Mouse (Mus musculus) neutrophil, adult 5-6 weeks (primary cell): Measurements from ENCODE around the gene Keap1. TPM values are rescaled to one million over a fixed set of nuclear protein-coding genes. Genes with fewer than 3 reads are reported as not detected.
A peak's percentile ranks its signal among the peaks of the same experiment; 100 is the strongest.
"Not testable (repeated sequence)": the region's sequence is repeated elsewhere in the genome, so short reads cannot be mapped to it uniquely, and the experiment has no call there.

ENCODE experiments used
- ATAC-seq: fragments of 151-379, 151-347 bp; 2 replicates; pipeline ENCODE4 v1.8.0; 2017; ENCODE audit warnings: mild to moderate bottlenecking, moderate TSS enrichment; ENCODE audit not compliant: insufficient number of reproducible peaks, poor library complexity, low FRiP score, severe bottlenecking; ENCODE audit errors: extremely low read depth
- total RNA-seq: library from RNA; stranded (forward); fragments of 200-1000 nt; gene quantifications from 2 replicates; pipeline ENCODE4 v1.2.3, GENCODE M21; 2017

Keap1 gene
- total RNA-seq, 1 experiment from 2014 or later = 25.0 TPM

DNA sequence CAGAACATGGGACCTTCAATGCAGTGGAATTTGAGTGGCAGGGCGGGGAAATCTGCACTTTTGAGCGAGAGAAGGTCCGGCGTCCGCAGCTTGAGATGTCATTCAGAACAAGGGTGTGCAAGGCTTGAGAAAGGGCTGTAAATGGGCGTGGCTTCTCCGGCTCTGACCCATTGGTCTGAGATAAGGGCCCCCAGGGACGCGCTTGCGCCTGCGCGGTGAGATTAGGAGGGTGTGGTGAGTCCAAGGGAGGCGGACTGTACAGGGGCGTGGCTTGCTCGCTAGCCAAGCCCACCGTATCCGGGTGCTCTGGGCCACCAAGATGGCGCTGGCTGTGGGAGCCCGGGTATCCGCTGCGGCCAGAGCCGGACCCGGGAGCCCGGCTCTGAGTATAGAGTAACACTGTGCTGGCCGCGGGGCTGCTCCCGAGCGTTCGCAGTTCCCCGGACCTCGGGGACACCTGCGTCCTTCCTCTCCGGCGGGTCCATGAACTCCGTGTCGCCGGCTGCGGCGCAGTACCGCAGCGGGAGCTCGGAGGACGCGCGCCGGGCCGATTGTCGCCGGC, 25.9 kb upstream of the Keap1 start, which contains the start of gene Atg4d:
Gene Atg4d (plus strand): TSS at position 294 of the 562 bp plus-strand sequence.
- peak; percentile 96 for ATAC-seq

DNA sequence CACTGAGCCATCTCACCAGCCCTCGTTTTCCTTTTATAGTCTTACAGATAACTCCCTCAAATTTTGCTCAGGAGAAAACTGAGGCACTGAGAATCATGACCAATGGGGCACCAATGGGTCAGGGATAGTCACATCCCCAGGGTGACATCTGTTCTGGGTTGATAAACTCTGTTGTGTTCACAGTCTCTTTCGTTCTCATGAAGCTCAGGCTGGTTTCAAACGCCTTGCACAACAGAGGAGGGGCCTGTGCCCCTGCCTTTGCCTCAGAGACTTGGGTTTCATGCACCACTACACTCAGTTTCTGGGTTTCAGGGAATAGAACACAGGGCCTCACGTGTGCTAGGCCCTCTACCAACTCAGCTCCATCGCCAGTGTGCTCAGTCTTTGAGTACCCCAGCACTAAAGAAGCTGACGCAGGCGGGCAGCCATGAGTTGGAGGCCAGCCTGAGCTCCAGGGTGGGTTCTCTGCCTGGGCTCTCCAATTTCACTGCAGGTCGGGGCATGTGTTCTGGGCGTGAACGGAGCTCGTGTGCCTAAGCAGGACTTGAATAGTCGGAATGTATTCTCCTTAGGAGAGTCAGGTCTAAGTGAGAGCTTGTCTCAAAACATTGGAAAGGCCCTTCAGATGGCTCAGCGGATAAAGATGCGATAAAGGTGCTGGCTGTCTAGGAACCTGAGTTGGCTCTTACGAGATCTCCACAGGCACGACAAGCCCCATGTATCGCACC, 25.3 kb upstream of the Keap1 start:
- no peak for ATAC-seq

DNA sequence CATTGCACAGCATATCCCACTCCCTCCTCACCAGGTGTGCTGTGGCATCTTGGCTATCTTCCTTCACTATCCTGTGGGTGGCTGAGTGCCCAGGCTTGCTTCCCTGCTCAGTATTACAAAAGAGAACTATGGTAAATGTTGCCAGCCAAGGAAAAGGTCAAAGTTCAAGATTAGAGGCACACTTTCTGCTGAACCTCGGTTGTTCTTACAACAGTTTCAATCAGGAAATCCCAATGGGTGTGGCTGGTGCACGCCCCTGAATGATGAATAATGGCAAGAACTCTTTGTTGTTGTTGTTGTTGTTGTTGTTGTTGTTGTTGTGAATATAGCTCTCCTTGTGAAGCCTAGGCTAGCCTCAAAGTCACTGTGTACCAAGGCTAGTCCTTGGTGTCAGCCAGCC, 22.7 kb upstream of the Keap1 start:
- ATAC-seq = no peak

DNA sequence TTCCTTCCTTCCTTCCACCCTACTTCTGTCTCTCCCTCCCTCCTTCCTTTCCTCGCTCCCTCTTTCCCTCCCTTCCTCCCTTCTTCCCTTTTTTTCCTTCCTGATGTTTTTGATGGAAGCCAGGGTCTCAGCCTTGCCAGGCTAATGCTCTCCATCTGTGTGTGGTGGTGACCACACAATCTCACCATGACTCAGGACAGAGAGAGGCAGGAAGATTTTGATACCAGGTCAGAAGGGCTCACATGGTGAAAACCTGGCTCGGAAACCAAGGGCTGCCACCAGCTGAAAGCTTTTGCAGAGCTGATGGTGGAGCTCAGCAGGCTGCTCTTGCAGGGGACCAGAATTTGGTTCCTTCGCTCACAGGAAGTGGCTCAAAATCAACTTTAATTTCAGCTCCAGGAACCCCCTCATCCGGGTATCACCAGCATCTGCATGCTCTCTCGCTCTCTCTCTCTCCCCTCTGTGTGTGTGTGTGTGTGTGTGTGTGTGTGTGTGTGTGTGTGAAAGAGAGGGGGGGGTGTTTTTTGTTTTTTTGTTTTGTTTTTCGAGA, 21.4 kb upstream of the Keap1 start:
- ATAC-seq = no peak

DNA sequence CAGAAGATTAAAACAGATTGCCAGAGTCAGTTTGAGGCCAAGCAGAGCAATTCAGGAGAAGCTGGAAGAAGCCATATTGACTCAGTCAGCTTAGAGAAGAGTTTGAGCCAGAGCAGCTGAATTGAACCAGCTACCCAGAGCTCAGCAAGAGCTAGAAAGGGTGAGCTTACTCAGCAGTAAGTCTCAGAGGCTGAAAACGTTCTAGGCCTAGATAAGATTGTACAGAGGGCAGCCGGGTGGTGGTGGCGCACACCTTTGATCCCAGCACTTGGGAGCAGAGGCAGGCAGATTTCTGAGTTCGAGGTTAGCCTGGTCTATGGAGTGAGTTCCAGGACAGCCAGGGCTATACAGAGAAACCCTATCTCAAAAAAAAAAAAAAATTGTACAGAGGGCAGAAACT, 17.2 kb upstream of the Keap1 start:
- ATAC-seq = not testable (repeated sequence)

DNA sequence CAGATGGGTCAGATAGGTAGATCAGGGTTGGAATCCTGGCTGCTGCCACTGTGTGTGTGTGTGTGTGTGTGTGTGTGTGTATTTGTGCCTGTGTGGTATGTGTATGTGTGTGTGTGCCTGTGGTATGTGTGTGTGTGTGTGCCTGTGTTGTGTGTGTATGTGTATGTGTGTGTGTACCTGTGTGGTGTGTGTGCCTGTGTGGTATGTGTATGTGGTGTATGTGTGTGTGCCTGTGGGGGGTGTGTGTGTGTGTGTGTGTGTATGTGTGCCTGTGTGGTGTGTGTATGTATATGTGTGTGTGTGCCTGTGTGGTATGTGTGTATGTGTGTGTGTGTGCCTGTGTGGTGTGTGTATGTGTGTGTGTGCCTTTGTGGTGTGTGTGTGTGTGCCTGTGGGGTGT, 15.5 kb upstream of the Keap1 start:
- ATAC-seq = no peak

DNA sequence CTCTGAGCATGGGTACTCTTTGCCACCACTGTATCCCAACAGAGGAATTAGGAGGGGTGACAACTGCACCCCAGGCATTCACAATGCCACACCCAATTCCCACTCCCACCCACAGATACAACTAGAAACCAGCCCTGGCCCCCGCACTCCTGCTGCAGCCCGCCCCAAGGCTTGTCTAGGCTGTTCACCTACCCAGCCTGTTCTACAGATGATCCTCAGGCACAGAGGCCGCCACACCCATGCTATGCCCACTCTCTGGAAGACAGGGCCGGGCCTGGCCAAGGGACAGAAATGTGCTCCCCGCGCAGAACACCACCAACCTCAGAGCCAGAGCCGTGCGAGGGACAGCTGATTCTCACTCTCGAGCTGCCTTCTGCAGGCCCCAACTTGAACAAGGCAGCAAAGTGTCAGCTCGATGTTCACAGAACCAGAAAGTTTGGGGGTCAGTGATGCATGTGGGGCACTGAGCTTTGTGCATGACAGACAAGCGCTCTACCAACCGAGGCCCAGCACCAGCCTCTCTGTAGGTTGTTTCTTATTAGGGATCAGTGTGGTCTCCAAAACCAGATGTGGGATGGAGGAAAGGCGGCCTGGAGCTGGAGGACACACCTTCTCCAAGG, 12.1 kb upstream of the Keap1 start:
- no peak for ATAC-seq

DNA sequence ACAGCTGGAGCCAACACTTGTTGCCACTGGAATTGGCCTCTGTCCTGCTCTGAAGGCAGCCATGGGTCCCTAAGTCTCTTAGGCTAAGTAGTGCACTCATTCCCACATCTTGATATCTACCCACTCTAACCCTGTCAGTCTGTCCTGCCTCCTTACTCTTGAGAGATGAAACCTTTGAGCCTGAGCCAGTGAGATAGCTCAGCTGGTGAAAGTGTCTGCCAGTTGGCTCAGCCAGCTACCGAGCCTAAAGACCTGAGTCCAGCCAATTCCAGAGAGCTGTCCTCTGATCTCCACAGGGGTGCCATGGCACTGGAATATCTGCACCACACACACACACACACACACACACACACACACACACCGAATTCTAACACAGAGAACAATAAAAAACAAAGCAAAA, 11.3 kb upstream of the Keap1 start:
- no peak for ATAC-seq

DNA sequence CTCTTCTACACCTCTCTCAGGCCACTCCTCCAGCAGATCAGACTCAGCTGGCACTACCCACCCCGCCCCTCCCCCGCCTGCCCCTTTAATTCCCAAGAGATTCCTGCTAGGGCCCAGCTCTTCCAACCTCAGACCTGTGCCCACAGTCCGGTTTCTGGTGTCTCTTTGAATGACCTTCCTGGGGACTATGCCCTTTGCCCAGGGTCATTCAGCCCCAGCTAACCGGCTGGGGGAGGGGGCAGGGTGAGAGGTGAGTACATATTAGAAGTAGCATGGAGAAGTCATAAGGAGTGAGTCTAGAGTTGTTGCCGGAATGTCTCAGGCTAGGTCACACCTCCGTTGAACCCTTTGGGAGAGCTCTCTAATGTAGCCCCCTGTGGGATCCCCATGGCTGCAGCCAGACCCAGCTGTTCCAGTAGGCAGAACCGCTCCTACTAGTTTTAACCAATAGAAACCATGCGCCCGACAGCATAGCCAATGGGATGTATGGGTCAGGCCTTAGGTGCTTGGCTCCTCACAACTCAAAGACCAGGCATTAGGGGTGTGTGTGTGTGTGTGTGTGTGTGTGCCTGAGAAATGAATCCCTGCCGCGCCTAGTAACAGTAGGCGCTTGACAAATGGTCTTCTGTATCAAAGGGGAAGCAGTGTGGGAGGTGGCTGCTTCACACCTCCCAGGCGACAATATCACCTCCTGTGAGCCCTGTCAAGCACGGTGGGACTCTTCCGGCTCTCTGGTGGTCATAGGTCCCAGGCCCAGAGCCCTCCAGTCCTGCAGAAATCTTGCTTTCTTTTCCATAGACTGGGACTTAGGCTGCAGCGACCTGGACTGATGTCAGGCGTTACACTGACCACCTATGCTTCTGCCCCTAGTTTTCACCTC, 10.7 kb upstream of the Keap1 start:
- ATAC-seq = no peak

DNA sequence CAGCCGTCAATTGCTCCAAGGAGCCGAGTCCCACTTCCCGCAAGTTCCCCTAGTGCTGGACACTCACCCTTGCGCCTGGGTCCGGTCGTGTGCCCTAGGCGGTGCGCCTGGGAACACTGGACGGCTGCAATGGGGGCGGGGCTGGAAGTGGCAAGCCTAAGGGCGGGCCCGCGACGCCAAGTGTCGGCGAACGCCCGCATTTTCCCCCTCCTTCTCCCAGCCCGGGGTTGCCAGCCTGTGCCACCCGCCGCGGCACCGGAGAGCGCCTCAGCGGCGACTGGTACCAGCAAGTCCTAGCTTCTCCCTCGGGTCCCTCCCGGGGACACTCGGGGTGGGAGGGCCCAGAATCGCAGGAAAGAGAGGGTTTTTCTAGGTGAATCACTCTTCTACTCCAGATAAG, 9.2 kb upstream of the Keap1 start, which contains the start of gene S1pr5:
Gene S1pr5 (minus strand): TSS at position 118 of the 400 bp plus-strand sequence.
- ATAC-seq = no peak

DNA sequence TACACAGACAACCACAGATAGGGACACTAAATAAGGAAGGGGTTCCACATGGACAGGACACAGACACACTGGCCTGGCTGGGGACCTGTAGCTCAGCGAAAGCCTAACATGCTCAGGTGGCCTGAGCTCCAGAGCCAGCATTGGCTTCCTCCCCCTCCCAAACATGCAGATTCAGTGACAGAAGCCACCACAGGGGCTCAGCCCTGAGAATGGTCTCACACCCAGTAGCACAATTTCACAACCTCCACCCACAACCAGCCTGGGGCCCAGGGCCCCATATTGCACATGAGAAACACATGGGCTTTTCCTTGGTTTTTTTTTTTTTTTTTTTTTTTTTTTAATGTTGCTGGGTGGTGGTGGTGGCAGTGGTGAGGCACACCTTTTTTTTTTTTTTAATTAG, 7.2 kb upstream of the Keap1 start:
- ATAC-seq = no peak

DNA sequence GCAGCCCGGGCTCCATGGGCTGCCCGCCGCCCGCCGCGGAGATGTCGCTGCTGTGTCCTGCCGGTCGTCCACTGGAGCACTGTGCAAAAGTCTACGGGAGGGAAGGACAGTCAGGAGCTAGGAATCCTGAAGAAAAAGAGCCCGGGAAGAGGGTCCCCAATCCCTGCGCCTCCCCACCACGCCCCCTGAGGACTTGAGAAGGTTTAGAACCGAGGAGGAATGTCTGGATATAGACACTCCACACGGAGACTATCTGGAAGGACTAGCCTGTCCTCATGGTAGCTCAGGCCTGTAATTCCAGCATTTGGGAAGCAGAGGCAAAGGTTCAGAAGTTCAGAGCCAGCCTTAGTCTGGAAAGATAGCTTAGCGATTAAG, 5.9 kb upstream of the Keap1 start:
- no peak for ATAC-seq

DNA sequence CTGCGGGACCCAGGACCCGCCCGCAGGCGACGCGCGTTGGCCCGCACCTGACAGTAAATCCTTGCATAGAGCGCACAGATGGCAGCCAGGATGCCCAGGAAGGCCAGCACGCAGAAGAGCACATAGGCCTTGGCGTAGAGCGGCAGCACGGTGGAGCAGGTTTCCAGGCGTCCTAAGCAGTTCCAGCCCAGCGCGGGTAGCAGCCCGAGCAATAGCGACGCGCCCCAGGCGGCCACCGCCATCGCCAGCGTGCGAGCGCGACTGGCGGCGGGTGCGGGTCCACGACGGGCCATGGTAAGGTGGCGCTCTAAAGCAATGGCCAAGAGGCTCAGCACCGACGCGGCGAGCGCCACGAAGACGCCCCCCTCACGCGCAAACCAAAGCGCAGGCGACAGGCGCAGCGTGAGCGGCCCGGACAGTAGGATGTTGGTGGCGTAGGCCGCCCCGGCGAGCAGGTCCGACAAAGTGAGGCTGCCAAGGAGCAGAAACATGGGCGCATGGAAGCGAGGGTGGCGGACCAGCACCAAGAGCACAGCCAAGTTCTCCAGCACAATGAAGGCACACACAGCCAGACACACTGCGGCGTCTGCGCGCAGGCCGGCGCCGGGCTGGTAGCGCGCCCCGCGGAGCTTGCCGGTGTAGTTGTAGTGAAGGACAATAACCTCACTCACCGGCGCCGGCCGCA, 5.4 kb upstream of the Keap1 start:
- no peak for ATAC-seq

DNA sequence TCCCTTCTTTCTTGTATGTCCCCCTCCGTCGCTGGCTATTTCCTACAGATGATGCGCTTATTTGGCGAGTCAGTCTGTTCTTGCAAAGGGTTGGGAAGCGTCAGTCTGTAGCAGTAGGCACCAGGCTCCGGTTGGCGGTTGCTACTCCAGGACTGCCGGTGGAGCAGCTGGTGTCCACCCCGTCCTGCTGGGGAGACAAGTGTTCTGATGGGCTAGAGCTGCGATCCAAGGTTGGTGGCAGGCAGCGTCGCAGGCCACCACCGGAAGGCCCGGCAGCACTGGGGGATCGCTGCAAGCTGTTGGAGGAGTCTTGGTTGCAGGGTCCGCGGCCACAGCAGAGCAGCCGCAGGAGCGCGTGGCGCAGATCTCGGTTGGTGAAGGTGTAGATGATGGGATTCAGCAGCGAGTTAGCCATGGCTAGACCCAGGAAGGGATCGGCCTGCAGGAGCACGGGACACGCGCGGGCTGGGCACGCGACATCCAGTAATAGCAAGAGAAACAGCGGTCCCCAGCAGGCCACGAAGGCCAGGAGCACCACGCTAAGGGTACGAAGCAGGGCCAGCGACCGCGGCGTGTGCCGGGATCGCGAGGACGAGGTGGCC, 4.8 kb upstream of the Keap1 start:
- no peak for ATAC-seq

DNA sequence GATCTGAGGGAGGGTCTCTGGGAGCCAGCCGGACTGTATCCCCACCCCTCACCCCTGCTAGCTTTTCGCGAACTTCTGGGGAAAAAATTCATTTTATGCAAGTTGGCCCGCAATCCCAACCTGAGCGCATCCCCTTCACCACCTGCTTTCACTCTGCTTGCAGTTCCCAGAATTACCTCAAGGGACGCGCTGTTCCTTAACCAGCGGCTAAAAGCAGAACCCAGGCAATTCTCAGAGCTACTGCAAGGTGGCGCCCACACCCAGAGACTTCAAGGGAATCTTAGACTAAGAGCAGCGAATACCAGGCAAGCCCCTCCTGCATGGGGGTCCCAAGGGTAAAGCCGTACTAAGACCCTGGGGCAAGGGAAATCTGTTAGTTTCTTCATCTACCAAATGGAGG, 2.2 kb upstream of the Keap1 start:
- ATAC-seq = peak; percentile 78

DNA sequence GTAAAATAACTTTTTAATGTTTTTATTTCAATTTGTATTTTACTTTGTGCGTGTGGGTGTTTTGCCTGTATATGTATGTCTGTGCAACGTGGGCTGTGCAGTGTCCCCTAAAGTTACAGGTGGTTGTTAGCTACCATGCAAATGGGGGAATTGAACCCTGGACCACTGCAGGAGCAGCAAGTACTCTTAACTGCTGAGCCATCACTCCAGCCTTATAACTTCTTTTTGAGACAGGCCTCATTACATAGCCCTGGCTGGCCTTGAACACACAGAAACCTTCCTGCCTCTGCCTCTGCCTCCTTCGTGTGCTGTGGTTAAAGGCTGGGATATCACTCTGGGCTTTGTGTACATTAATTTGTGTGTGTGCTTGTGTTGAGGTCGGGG, 296 bp upstream of the Keap1 start:
- ATAC-seq = no peak

DNA sequence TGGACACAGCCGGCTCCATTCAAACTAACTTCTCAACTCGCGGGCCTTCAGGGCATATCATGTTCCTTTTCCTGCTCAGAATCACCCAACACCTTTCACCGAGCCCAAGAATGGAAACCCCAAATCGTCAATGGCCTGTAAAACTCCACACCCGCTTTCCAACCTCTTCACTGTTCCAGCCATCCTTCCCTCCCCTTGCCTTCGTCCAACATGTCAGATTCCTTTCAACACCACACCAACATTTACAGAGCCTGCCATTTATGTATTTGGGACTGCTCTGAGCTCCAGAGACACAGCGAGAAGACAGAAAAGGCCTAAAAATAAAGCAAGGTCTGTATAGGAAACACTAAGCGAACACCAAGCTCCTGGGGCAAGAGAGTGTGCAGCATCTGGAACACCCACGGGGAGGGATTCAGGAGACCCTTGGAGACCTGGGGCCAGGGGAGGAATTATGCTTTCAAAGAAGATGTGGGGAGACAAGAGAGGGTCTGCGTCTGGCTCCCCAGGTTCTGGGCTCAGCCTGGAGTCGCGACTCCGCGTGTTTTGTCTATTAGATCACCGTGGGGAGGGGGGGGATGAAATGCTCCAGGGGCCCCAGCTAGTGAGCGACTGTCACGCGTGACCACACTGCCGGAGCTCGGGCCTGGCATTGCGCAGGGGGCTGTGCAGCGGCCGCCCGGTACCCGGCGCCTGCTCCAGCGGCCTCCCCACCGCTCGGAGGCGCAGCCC, 993 bp downstream of the Keap1 start:
- ATAC-seq = no peak
